Mouse (Mus musculus) spleen, postnatal 4 days (tissue): ENCODE measurements around the gene Htr1f.
"Not testable (repeated sequence)": the region's sequence is repeated elsewhere in the genome, so short reads cannot be mapped to it uniquely, and the experiment has no call there.

Experiments used
- DNase-seq, 2 experiments: peaks; one replicate each; pipeline ENCODE4 v3.0.0; 2022; ENCODE audit warnings: low spot score in 2 of 2

The Htr1f gene

DNA sequence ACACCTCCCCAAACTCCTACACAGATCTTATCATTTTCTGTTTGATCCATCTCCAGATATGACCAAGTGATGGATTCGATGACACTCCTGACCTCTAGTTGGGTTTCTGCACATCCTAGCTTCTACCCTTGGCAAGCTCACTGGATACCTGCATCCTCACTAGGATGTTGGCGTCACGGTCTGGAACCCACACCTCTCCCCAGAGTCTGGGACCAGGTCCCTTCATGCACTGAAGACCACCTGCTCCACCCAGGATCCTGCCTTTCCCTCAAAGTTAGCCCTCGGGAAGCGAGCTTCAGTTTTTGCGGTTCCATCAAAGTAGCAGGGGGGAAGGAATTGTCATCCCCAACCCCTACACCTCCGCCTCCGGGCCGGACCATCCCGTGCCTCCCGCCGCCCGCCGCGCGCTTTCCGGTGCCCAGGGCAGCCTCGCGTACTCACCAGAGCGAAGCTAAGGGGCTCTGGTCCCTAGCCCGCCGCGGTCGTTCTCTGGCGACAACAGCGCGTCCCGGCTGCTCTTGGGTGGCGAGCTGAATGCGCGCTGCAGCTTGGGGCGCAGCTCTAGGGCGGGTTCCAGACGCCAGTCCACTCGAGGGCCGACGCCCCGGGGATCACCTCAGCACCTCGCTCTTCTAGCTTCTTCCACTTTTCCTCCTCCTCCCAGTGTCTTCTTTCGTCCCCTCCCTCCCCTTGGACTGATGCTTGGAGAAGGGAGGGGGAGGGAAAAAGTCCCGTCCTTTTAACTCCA is at the start of gene Htr1f:
TSS of gene Htr1f (minus strand) at position 671 of the 748 bp plus-strand sequence.
- DNase-seq = no peak

GRCm38 (mm10) chr16:65139771-65140170 is 34.1 kb upstream of the Htr1f start:
- DNase-seq = no peak

DNA sequence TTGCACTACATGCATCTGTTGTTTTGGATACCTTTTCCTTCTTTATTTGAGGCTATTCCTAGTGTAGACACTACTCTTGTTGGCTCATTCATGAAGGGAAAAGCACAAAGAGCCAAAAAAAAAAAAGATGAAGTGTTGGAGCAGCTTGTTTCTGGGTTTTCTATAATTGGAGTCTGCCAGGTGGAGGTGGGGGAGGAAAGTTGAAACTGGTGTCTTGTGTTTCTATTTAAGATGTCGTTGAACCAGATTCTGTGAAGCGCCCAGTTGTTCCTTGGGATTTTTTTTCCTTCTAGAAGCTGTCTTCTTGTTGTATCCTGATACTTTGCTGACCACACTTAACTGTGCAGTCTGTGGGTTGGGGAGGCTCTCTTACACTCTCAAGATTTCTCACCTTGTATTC is 23.7 kb upstream of the Htr1f start:
- DNase-seq = no peak

DNA sequence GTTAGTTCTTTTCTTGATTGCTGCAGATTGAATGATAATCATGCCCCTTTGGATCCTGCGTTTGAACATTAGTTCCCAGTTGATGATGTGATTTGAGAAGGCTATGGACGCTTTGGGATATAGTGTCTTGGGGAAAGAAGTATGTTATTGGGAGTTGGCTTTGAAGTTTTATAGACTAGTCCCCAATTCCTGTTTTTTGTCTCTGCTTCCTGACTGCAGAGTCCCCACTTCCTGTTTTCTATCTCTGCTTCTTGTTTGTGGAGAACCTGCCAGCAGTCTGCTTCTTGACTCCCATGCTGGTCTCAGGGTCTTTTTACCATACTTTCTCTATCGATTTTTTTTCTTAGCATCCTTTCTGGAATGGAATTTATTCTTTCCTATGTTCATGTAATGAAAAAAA is 22.2 kb upstream of the Htr1f start:
- DNase-seq = no peak

- DNase-seq = no peak
Observed at GRCm38 (mm10) chr16:65112221-65112620, 6.6 kb upstream of the Htr1f start.

- no peak for DNase-seq
Observed at GRCm38 (mm10) chr16:65093552-65093951, 12.1 kb downstream of the Htr1f start.

GRCm38 (mm10) chr16:65083475-65083874 is 22.2 kb downstream of the Htr1f start:
- DNase-seq = no peak

GRCm38 (mm10) chr16:65069867-65070266 is 35.8 kb downstream of the Htr1f start:
- DNase-seq = no peak

DNA sequence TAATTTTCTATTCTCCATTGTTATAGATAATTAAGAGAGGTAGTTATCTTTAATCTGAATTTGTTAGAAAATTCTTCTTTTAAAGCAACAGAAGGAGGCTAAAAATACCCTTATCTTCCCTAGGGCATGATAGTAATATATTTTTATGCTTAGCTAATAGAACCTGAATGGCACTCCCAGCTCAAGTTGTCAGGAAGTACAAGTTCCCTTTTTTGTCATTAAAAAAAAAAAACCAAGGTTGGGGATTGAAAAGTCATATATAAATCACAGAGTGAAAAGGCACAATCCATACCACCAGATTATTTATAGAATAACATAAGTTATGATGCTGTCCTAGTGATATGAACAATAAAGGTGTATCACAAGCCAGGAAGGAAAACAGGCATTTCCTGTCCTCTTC is 39.4 kb downstream of the Htr1f start:
- no peak for DNase-seq

DNA sequence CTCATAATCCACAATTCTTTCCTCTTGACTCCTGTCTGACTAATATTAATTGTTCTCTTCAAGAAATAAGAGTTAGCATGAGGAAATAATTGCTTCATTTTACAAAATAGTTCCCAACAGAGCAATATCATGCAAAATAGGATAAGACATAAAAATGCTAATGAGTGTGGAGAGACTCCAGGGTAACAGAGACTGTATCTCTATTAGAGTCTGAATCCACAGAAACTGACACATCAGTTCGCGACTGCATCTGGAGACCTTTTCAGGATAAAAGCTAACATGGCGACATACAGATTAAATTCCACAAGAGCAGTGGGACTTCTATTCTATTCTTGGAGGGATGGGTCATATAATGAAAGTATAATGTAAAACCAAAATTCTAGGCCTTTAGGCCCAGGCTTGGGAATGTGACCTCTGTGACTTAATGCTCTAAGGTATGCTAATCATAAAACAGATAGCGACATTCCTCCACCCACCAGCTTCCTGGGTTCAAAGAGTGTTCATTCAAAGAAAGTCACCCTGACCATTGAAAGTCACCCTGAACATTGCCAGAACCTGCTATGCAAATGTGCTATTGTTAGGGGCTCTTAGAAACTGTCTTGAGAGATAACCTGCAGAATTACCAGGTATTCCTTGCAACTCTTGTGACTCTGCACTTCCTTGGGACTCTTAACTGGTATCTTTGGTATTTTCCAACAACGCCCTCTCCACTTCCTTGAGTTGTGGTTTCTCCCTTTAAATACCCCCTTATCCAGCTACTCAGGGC is 67.8 kb downstream of the Htr1f start:
- DNase-seq = not testable (repeated sequence)

GRCm38 (mm10) chr16:65029675-65030074 is 76.0 kb downstream of the Htr1f start:
- DNase-seq = no peak

- no peak for DNase-seq
Observed at GRCm38 (mm10) chr16:65022364-65022763, 83.3 kb downstream of the Htr1f start.

- DNase-seq = no peak
Observed at GRCm38 (mm10) chr16:65018710-65019109, 86.9 kb downstream of the Htr1f start.

DNA sequence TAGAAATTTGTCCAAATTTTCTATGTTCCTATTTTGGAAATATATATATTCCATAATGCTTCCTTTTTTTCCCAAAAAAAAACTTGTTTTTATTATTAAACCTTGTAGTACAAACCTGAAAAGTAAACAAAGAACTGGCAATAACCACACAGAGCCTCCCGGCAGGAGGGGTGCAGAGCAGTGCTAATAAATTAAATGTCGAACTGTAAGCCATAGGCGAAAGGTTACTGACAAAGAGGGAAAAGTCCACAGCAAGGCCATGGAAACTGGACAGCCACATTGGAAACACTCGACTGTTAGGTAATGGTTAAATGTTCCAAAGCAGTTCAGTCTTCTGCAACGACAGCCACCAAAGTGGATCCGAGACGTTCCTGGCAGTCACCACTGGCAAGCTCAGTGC is 87.5 kb downstream of the Htr1f start:
- DNase-seq = no peak

DNA sequence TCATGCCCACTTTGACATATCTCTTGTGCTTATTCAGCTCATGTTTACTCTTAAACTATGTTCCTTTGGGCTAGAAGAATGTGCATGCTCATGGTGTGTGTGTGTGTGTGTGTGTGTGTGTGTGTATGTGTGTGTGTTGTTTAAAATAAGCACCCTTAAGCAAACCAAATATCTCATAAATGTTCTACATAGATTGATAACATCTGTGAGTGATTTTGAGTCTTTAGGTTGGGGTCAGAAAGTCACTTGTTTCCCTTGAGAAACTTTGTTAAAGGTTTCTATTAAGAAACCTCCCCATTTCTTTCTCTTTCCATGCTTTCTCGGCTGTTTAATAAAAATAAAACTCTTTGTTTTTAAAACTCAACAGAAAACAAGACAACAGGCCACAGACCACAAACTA is 88.1 kb downstream of the Htr1f start:
- no peak for DNase-seq

DNA sequence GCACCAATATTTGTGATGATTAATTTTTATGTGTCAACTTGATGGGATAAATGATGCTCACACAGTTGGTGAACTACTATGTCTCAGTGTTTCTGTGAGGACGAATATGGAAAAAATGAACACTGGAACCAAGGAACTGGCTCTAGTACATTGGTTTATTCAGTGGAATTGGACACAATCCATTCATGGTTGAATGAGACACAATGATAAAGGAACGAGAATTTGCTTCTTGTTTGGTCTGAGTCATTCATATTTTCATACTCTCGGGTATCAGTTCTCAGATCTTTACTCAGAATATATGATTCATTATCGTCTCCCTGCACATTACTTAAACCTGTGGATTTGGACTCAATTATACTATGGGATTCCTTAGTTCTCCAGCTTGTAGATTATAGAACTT is 90.4 kb downstream of the Htr1f start:
- no peak for DNase-seq

DNA sequence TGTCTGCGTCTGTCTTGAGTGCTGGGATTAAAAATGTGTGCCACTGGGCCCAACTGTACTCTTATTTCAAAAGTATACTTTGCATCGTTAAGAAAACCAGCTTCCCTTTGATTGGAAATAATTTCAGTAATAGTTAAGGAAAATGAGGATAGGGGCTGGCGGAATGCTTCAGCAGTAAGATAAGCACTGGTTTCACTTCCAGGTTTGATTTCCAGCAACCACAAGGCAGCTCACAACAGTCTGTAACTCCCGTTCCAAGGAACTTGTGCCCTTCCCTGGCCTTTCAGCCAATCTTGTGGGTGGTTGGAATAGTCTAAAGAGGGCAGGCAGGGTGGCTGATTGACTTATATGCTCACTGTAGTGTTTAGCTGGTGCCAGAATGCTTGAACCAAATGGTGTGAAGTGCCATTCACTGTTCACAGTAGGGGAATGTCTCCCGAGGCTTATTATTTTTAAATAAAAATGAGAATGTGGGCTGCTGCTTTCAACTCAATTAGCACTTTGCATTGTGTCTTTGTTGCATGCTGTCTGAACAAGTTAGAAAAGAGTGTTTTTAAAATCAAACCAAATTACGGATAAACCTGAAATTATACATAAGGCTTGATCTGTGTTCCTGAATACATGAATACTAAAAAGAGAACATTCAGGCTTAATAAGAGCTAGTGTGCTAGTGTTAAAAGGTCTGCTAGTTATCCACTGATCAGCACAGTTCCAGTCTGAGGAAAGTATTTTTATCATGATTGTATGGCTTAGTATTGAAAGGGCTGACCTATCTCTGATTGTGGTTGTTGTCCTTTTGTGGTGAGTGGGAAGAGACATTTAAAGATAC is 103.4 kb downstream of the Htr1f start:
- DNase-seq = no peak

DNA sequence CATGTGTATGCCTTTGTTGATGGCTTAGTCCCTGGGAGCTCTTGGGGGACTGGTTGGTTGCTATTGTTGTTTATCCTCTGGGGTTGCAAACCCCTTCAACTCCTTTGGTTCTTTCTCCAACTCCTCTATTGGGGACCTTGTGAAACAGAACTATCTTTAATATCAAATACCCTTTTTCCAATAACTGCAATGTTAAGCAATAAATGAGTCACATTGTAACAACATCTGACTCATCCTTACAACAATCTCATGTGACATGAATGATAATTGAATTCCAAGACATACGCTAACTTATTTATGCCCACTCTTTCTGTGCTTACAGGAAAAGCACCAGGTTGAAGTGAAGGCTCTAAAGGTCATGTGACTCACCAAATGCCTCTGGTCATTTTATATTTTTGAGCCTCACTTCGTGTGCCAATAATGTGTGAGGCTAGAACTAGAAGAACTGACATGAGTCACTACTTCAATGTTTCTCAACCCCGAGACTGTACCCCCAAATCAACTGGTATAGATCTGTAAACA is 116.3 kb downstream of the Htr1f start:
- no peak for DNase-seq

- DNase-seq = no peak
Observed at GRCm38 (mm10) chr16:64987564-64987963, 118.1 kb downstream of the Htr1f start.

- DNase-seq = no peak
Observed at GRCm38 (mm10) chr16:64987049-64987448, 118.6 kb downstream of the Htr1f start.

GRCm38 (mm10) chr16:64974636-64975035 is 131.0 kb downstream of the Htr1f start:
- DNase-seq = no peak
